Mouse (Mus musculus): ENCODE measurements around the gene Tram1l1. TPM values are rescaled to one million over a fixed set of nuclear protein-coding genes. Genes with fewer than 3 reads are reported as not detected.

Tram1l1 gene
- polyA plus RNA-seq, 1 experiment from 2014 or later, result 3.8 TPM

DNA sequence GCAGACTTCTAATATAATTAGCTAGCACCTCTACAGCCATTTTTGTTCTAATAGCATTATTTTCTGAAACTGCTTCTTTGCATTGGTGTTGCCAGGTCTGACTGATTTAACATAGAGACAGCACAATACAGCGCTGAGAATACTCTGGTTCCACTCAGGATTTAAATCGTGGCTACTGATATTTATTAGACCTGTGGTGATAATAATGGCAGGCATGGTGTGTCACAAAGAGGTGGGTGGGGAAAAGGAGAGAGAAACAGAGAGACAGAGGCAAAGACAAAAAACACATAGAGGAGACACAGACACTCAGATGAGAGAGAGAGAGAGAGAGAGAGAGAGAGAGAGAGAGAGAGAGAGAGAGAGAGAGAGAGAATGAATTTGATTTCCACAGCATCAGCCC, 257 bp upstream of the Tram1l1 start:
- ATAC-seq (ENCODE audit: insufficient number of reproducible peaks, insufficient read depth, low FRiP score, low read depth), result no peak
- H3K4me1 ChIP-seq (ENCODE audit: control insufficient read depth in 2 of 2, insufficient read depth in 2 of 2, low read length in 2 of 2), result peaks cover 3 to 5% of the 10 kb centered on the region in 2 experiments; a peak in 3 of 4 replicates
- H3K9ac ChIP-seq (ENCODE audit: low read length), result peak overlapping the region; percentile 73
- peak overlapping the region; percentile 89 for H3K4me2 ChIP-seq (ENCODE audit: low read length)
- WGBS, result 19% methylated on average over 2 of the region's 2 CpGs
- H3K27me3 ChIP-seq (ENCODE audit: control insufficient read depth, insufficient read depth, low read length), result no peaks in the 10 kb centered on the region
- no peaks in the 10 kb centered on the region for H3K36me3 ChIP-seq (ENCODE audit: control insufficient read depth, insufficient read depth, low read length)
- no peaks in the 10 kb centered on the region for H3K9me3 ChIP-seq (ENCODE audit: control insufficient read depth, low read length)
- peak overlapping the region; percentile 63 to 68 for H3K4me3 ChIP-seq (ENCODE audit: control insufficient read depth in 1 of 2, insufficient read depth in 1 of 2, low read depth in 1 of 2, low read length in 2 of 2)
- no peak overlapping the region for H3K27ac ChIP-seq (replicated peaks in 1 of 2; ENCODE audit: control insufficient read depth in 1 of 2, insufficient read depth in 1 of 2, low read depth in 2 of 2, low read length in 2 of 2)

DNA sequence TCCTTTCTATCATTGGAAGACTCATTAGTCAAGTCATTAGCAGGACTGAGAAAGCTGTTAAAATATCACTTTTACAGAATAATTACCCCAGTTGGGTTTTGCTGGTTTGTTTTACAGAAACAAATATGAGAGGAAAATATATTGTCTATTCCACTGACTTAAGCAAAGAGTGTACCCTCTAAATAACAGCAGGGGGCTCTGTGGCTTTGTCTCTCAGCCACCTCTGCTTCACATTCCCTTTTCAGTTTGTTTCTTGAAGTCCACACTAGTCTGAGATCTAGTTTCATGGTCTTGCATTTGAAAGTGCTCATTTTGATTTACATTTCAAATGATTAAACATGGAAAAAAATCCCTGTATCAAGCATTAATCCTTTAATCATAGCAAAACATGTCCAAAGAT, 25.8 kb downstream of the Tram1l1 start:
- H3K27ac ChIP-seq (replicated peaks in 1 of 2; ENCODE audit: control insufficient read depth in 1 of 2, insufficient read depth in 1 of 2, low read depth in 2 of 2, low read length in 2 of 2), result no peak overlapping the region
- H3K4me1 ChIP-seq (ENCODE audit: control insufficient read depth in 2 of 2, insufficient read depth in 2 of 2, low read length in 2 of 2), result no peaks in the 10 kb centered on the region
- no peak overlapping the region for H3K9ac ChIP-seq (ENCODE audit: low read length)
- ATAC-seq (ENCODE audit: insufficient number of reproducible peaks, insufficient read depth, low FRiP score, low read depth), result no peak
- H3K36me3 ChIP-seq (ENCODE audit: control insufficient read depth, insufficient read depth, low read length), result no peaks in the 10 kb centered on the region
- no peak overlapping the region for H3K4me3 ChIP-seq (ENCODE audit: control insufficient read depth in 1 of 2, insufficient read depth in 1 of 2, low read depth in 1 of 2, low read length in 2 of 2)
- H3K9me3 ChIP-seq (ENCODE audit: control insufficient read depth, low read length), result no peaks in the 10 kb centered on the region
- H3K4me2 ChIP-seq (ENCODE audit: low read length), result no peak overlapping the region
- H3K27me3 ChIP-seq (ENCODE audit: control insufficient read depth, insufficient read depth, low read length), result no peaks in the 10 kb centered on the region

DNA sequence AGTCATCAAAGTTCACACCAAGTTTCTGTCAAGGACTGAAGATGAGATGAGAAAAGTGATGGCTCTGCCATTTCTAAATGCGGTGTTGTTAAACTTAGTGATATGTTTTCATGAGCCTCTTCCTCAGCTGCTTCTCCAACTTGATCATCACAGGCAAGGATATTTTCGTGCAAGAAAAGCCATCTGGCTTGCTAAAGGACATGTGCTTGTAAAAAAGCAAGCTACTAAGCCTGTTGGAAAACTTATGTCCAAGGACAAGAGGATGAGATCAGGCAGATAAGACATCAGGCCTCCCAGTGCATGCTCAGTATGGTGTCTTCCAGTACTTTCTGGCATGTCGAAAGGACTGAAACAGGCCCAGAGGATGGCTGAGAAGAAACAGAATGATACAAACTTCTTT, 36.9 kb downstream of the Tram1l1 start:
- no peak for ATAC-seq (ENCODE audit: insufficient number of reproducible peaks, insufficient read depth, low FRiP score, low read depth)
- Histone ChIP-seq H3K9ac (ENCODE audit: low read length) (no peak overlapping the region), H3K36me3 (ENCODE audit: control insufficient read depth, insufficient read depth, low read length) (no peaks in the 10 kb centered on the region), H3K27me3 (ENCODE audit: control insufficient read depth, insufficient read depth, low read length) (no peaks in the 10 kb centered on the region), H3K9me3 (ENCODE audit: control insufficient read depth, low read length) (no peaks in the 10 kb centered on the region), H3K4me1 (ENCODE audit: control insufficient read depth in 2 of 2, insufficient read depth in 2 of 2, low read length in 2 of 2) (no peaks in the 10 kb centered on the region), H3K4me2 (ENCODE audit: low read length) (no peak overlapping the region), H3K4me3 (ENCODE audit: control insufficient read depth in 1 of 2, insufficient read depth in 1 of 2, low read depth in 1 of 2, low read length in 2 of 2) (no peak overlapping the region), H3K27ac (replicated peaks in 1 of 2; ENCODE audit: control insufficient read depth in 1 of 2, insufficient read depth in 1 of 2, low read depth in 2 of 2, low read length in 2 of 2) (no peak overlapping the region)
- 82% methylated on average over 3 of the region's 3 CpGs for WGBS

DNA sequence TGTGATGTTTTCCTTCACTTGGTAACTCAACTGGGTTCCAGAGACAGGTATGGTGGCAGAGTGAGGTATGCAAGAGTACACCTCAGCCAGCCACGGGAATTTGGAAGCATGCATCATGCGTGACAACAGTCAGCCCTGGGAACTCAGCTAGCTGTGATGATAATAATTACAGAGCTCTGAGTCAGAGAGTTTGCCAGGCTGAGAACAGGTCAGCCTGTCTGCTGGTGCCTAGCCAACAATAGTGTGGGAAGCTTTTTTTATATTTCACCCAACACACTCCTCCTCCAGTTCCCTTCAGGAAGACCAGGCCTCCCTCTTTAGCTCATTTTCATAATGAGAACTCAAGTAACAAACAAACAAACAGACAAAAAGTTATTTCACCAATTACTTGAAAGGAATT, 51.4 kb downstream of the Tram1l1 start:
- Histone ChIP-seq H3K4me2 (ENCODE audit: low read length) (no peak overlapping the region), H3K9ac (ENCODE audit: low read length) (no peak overlapping the region), H3K27me3 (ENCODE audit: control insufficient read depth, insufficient read depth, low read length) (no peaks in the 10 kb centered on the region), H3K4me3 (ENCODE audit: control insufficient read depth in 1 of 2, insufficient read depth in 1 of 2, low read depth in 1 of 2, low read length in 2 of 2) (no peak overlapping the region), H3K9me3 (ENCODE audit: control insufficient read depth, low read length) (no peaks in the 10 kb centered on the region), H3K4me1 (ENCODE audit: control insufficient read depth in 2 of 2, insufficient read depth in 2 of 2, low read length in 2 of 2) (no peaks in the 10 kb centered on the region), H3K36me3 (ENCODE audit: control insufficient read depth, insufficient read depth, low read length) (no peaks in the 10 kb centered on the region), H3K27ac (replicated peaks in 1 of 2; ENCODE audit: control insufficient read depth in 1 of 2, insufficient read depth in 1 of 2, low read depth in 2 of 2, low read length in 2 of 2) (no peak overlapping the region)
- WGBS, result 75% methylated on average over 2 of the region's 2 CpGs
- no peak for ATAC-seq (ENCODE audit: insufficient number of reproducible peaks, insufficient read depth, low FRiP score, low read depth)

Other genes with a start within 250 kb of the Tram1l1 start
- not detected in 2 replicates for gene 1700006A11Rik, start 105.2 kb downstream of the Tram1l1 start, polyA plus RNA-seq (2014; fragmentation: Nextera tagmentation; extraction: Ambion mirVana)

Data from heart, embryonic 14.5 days (tissue).